Mouse (Mus musculus) liver, adult 2 months (tissue): Measurements from ENCODE around the gene Cyp4f40. TPM values are rescaled to one million over a fixed set of nuclear protein-coding genes. Genes with fewer than 3 reads are reported as not detected.
A peak's percentile ranks its signal among the peaks of the same experiment; 100 is the strongest.
"Not testable (repeated sequence)": the region's sequence is repeated elsewhere in the genome, so short reads cannot be mapped to it uniquely, and the experiment has no call there.

Source experiments
- DNase-seq: peaks from one replicate; pipeline ENCODE4 v3.0.0-alpha.2; 2011; ENCODE audit warnings: low read depth, low spot score; ENCODE audit errors: extremely low read depth
- H3K27ac ChIP-seq: fragments of 200-500 bp; replicated peaks from 2 replicates; pipeline ENCODE4 v1.5.1; 2012; ENCODE audit warnings: low read depth, mild to moderate bottlenecking, control low read depth, inconsistent platforms, low read length; ENCODE audit not compliant: insufficient read depth
- H3K27me3 ChIP-seq: fragments of 200-500 bp; 2 replicates; pipeline ENCODE4 v1.6.1; 2012; ENCODE audit warnings: mild to moderate bottlenecking, moderate library complexity, low read length, inconsistent platforms; ENCODE audit not compliant: control insufficient read depth, insufficient read depth
- H3K36me3 ChIP-seq: fragments of 200-500 bp; 2 replicates; pipeline ENCODE4 v1.6.1; 2012; ENCODE audit warnings: low read length, inconsistent platforms; ENCODE audit not compliant: control insufficient read depth, insufficient read depth
- H3K4me1 ChIP-seq: fragments of 200-500 bp; 2 replicates; pipeline ENCODE4 v1.6.1; 2011; ENCODE audit warnings: low read length; ENCODE audit not compliant: control insufficient read depth, insufficient read depth
- H3K4me3 ChIP-seq: fragments of 200-500 bp; 2 replicates; pipeline ENCODE4 v1.5.1; 2011; ENCODE audit warnings: low read depth, mild to moderate bottlenecking, control low read depth, low read length, moderate library complexity; ENCODE audit not compliant: insufficient read depth
- H3K79me2 ChIP-seq: fragments of 200-500 bp; 2 replicates; pipeline ENCODE4 v1.6.1; 2012; ENCODE audit warnings: inconsistent platforms, mild to moderate bottlenecking, low read length, moderate library complexity; ENCODE audit not compliant: control insufficient read depth, insufficient read depth
- H3K9ac ChIP-seq: fragments of 200-500 bp; 2 replicates; pipeline ENCODE4 v1.6.1; 2012; ENCODE audit warnings: low read depth, mild to moderate bottlenecking, control low read depth, inconsistent platforms, low read length
- CTCF ChIP-seq: fragments of 200-500 bp; IDR thresholded peaks from 2 replicates; pipeline ENCODE4 v1.5.1; 2011; ENCODE audit warnings: low read depth, low read length, control low read depth
- POLR2A ChIP-seq: fragments of 200-500 bp; IDR thresholded peaks from 2 replicates; pipeline ENCODE4 v1.6.1; 2011; ENCODE audit warnings: low read length, control low read depth; ENCODE audit not compliant: insufficient read depth; ENCODE audit errors: extremely low read depth
- WGBS: fragments of 180-500 bp; shearing (Covaris S2); methylation state at CpG from one replicate; pipeline ENCODE4 v1.1.7; 2018; 5-methylcytosine and 5-hydroxymethylcytosine counted together
- polyA plus RNA-seq: library from polyadenylated mRNA; depleted of rRNA; stranded (reverse); fragments of >200 nt; gene quantifications from 2 replicates; pipeline ENCODE4 v1.2.3, GENCODE M21; 2012
- total RNA-seq: library from RNA; depleted of rRNA; stranded (reverse); fragments of >200 nt; gene quantifications from 2 replicates; pipeline ENCODE4 v1.2.3, GENCODE M21; 2014

Cyp4f40 gene
- total and polyA plus RNA-seq, 2 experiments: not detected

DNA sequence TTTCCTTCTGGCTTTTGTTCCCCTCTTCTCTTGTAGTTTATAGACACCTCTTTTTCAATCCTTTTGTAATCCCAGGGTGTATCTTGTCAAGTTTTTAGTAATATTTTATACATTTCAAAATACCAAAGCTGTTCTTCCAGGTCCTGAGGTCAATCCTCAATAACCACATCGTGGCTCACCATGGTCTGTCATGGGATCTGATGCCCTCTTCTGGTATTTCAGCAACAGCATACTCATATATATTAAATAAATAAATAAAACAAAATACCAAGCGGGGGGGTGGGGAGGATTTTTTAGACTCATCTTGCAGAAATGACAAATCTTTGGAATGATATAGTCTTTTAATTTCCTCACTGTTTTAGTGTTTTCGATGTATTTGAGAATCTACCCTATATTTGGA lies 26.8 kb upstream of the Cyp4f40 start:
- WGBS: 65% methylated on average over 3 of the region's 3 CpGs
- no peaks in the 10 kb centered on the region for H3K36me3 ChIP-seq
- TF ChIP-seq POLR2A (no peak), CTCF (no peak)
- H3K4me3 ChIP-seq: no peak overlapping the region
- H3K27ac ChIP-seq: no peak overlapping the region
- no peak for DNase-seq
- no peaks in the 10 kb centered on the region for H3K27me3 ChIP-seq
- H3K79me2 ChIP-seq: no peaks in the 10 kb centered on the region
- no peak overlapping the region for H3K9ac ChIP-seq
- H3K4me1 ChIP-seq: peaks cover 7% of the 10 kb centered on the region

- not testable (repeated sequence) for DNase-seq, H3K36me3 ChIP-seq, H3K9ac ChIP-seq, H3K79me2 ChIP-seq, H3K27ac ChIP-seq, H3K4me3 ChIP-seq, H3K27me3 ChIP-seq
- peaks cover 14% of the 10 kb centered on the region for H3K4me1 ChIP-seq
- WGBS: 84% methylated on average over 9 of the region's 9 CpGs
Observed at GRCm38 (mm10) chr17:32634242-32634971, 24.3 kb upstream of the Cyp4f40 start.

DNA sequence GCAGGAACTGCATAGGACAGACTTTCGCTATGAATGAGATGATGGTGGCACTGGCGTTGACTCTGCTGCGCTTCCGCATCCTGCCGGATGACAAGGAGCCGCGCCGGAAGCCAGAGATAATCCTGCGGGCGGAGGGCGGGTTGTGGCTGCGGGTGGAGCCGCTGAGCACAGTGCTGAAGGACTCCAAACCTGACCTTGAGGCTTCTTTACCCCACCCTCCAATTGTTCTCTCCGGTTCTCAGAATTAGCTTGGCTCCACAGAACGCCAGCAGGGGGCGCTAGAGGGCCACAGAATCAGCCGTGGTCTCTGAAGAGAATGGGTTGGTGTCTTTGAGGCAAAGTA lies 23.8 kb upstream of the Cyp4f40 start:
- no peak overlapping the region for H3K27ac ChIP-seq
- H3K27me3 ChIP-seq: no peaks in the 10 kb centered on the region
- DNase-seq: no peak
- TF ChIP-seq POLR2A (no peak), CTCF (peak; percentile 94)
- no peaks in the 10 kb centered on the region for H3K79me2 ChIP-seq
- no peaks in the 10 kb centered on the region for H3K36me3 ChIP-seq
- no peak overlapping the region for H3K9ac ChIP-seq
- H3K4me1 ChIP-seq: peaks cover 14% of the 10 kb centered on the region
- peak overlapping the region; percentile 40; the same call in 1 of the 2 replicates for H3K4me3 ChIP-seq
- WGBS: 3% methylated on average over 17 of the region's 17 CpGs

DNA sequence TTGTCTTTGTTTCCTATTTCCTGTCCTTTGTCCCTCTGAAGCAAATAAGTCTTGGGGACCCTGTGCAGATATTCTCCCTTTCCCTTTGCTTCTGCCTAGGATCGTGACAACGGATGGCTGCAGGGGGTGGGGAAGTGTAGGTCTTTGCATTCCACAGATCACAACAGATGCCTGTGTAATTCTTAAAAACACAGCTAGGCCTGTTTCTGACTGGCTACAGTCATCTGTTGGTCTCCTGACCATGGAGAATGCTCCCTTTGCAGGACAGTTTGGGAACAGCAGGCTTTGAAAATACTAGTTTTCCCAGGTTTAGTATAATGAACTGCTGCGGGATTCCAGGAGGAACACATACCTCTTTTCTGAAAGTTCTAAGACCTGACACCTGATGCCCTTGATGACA lies 22.4 kb upstream of the Cyp4f40 start:
- H3K4me3 ChIP-seq: no peak overlapping the region
- no peaks in the 10 kb centered on the region for H3K27me3 ChIP-seq
- no peak for DNase-seq
- TF ChIP-seq CTCF (no peak), POLR2A (no peak)
- H3K4me1 ChIP-seq: peaks cover 14% of the 10 kb centered on the region
- H3K27ac ChIP-seq: peak overlapping the region; percentile 81
- no peak overlapping the region for H3K9ac ChIP-seq
- H3K79me2 ChIP-seq: no peaks in the 10 kb centered on the region
- WGBS: 75% methylated on average over 3 of the region's 3 CpGs
- H3K36me3 ChIP-seq: no peaks in the 10 kb centered on the region

GRCm38 (mm10) chr17:32637151-32637550 lies 21.5 kb upstream of the Cyp4f40 start:
- DNase-seq: peak; percentile 91
- H3K27me3 ChIP-seq: no peaks in the 10 kb centered on the region
- H3K79me2 ChIP-seq: no peaks in the 10 kb centered on the region
- no peaks in the 10 kb centered on the region for H3K36me3 ChIP-seq
- H3K4me3 ChIP-seq: no peak overlapping the region
- peak overlapping the region; percentile 81 for H3K27ac ChIP-seq
- H3K9ac ChIP-seq: no peak overlapping the region
- 51% methylated on average over 2 of the region's 2 CpGs for WGBS
- peaks cover 14% of the 10 kb centered on the region for H3K4me1 ChIP-seq
- no peak for TF ChIP-seq CTCF
- TF ChIP-seq POLR2A: no peak

DNA sequence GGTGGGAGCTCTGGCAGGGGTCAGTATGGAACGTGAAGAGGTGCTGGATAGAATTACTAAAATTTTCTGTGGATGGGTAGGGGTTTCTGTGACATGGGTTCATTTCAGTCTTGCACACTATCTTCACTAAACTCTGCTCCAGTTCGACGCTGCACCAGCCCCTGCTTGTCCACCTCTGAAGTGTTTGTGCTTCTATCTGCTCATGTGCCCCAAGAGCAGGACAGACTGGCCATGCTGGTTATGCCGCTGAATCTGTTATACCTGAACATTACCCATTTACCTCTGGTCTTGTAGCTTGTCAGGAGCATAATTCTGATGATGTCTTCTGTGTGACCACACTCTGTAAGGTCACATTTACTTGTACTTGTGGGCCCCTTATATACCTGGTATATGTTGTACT lies 12.1 kb upstream of the Cyp4f40 start:
- no peak for DNase-seq
- WGBS: 87% methylated on average over 4 of the region's 4 CpGs
- Histone ChIP-seq H3K36me3 (no peaks in the 10 kb centered on the region), H3K4me3 (no peak overlapping the region), H3K79me2 (no peaks in the 10 kb centered on the region), H3K4me1 (no peaks in the 10 kb centered on the region), H3K27ac (no peak overlapping the region), H3K27me3 (no peaks in the 10 kb centered on the region), H3K9ac (no peak overlapping the region)
- TF ChIP-seq CTCF (no peak), POLR2A (no peak)
